Mouse (Mus musculus) cortical plate, adult 2 months (tissue): ENCODE measurements around the gene Gm26558.

Experiments
- CTCF ChIP-seq: fragments of 200-500 bp; IDR thresholded peaks from 2 replicates; pipeline ENCODE4 v1.5.1; 2011; ENCODE audit warnings: mild to moderate bottlenecking, control low read depth, low read length; ENCODE audit not compliant: insufficient read depth; ENCODE audit errors: extremely low read depth
- POLR2A ChIP-seq: fragments of 200-500 bp; IDR thresholded peaks from 2 replicates; pipeline ENCODE4 v1.6.1; 2011; ENCODE audit warnings: mild to moderate bottlenecking, low read length, control low read depth; ENCODE audit not compliant: insufficient read depth; ENCODE audit errors: extremely low read depth

- TF ChIP-seq POLR2A (no peak), CTCF (no peak)
Observed at GRCm38 (mm10) chr2:70645266-70645780, 16.6 kb downstream of the Gm26558 start.
